Mouse (Mus musculus) spleen, adult 2 months (tissue): ENCODE results near the gene Crnkl1.

ENCODE experiments used
- CTCF ChIP-seq: fragments of 200-500 bp; IDR thresholded peaks from 2 replicates; pipeline ENCODE4 v1.5.1; 2011; ENCODE audit warnings: mild to moderate bottlenecking, inconsistent platforms; ENCODE audit not compliant: insufficient read depth, insufficient read length, insufficient replicate concordance; ENCODE audit errors: extremely low read depth
- POLR2A ChIP-seq: fragments of 200-500 bp; IDR thresholded peaks from 2 replicates; pipeline ENCODE4 v1.6.1; 2011; ENCODE audit warnings: low read depth, low read length, inconsistent platforms

DNA sequence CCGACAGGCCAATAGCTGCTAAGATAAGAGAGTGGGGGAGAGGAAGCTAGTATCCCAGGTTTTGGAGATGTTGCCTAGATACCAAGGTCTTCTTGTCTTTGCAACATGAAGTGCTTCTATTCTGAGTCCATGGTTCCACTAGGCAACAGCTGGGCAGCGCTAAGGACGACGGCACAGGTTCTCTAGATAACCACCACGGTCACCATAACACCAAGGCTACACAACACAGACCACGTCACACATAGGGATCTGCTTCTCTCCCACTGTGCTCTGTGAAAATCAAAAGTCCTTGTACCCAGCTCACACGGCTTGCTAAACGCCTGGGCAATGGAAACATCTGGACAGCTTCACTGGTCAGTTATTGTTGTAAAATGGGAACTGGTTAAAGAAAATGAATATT lies 2.2 kb upstream of the Crnkl1 start:
- TF ChIP-seq POLR2A: no peak
- TF ChIP-seq CTCF: no peak
